Mouse (Mus musculus): Measurements from ENCODE around the gene Wbp1l.

Wbp1l gene

DNA sequence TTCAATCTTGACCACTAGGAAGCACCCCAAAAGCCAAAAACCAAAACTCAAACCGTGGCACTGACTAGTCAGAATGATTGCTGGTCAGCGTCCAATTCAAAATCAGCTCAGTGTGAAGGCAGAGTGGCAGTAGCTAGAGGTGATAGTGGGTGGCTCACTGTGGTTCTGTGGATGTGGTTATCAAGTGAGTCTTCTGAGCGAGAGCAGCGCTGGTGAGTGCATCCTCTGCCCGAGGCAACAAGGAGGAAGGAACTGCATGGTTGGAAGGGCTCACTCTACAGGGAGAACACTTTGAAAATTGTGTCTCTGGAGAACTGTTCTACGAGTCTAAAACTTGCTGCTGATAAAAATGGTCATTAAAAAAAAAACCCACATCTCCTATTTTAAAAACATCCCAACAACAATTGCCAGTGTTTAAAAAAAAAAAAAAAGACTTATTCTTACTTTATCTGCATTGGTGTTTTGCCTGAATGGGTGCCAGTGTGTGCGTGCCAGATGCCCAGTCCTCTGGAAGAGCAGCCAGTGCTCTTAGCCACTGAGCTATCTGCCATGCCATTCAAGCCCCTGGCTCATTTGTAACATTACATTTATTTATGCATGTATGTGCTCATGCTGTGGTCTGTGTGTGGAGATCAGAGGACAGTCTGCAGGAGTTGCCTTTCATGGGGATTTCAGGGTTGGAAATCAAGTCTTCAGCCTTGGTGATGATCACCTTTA lies 107.1 kb downstream of the Wbp1l start:
- DNase-seq (ENCODE audit: low spot score), result no peak

GRCm38 (mm10) chr19:46706540-46707295 lies 107.8 kb downstream of the Wbp1l start:
- DNase-seq (ENCODE audit: low spot score), result no peak
